Mouse (Mus musculus) forebrain, embryonic 11.5 days (tissue): Measurements from ENCODE around the gene Foxp1. TPM values are rescaled to one million over a fixed set of nuclear protein-coding genes. Genes with fewer than 3 reads are reported as not detected.

ENCODE experiments used
- ATAC-seq: fragments of 200-750 bp; cut with Nextera tagmentation; replicated peaks from 2 replicates; pipeline ENCODE4 v1.8.0; 2017; ENCODE audit warnings: moderate TSS enrichment; ENCODE audit not compliant: low FRiP score
- DNase-seq: peaks from one replicate; pipeline ENCODE4 v3.0.0-alpha.2; 2017; ENCODE audit warnings: low spot score
- H3K27ac ChIP-seq: fragments of 300-500 bp; sonication (generic); 2 replicates; pipeline ENCODE4 v1.5.1; 2014; ENCODE audit warnings: low read depth, low read length
- H3K27me3 ChIP-seq: fragments of 300-500 bp; sonication (generic); 2 replicates; pipeline ENCODE4 v1.6.1; 2014; ENCODE audit warnings: mild to moderate bottlenecking, low read length, mixed read lengths; ENCODE audit not compliant: control insufficient read depth, insufficient read depth
- H3K36me3 ChIP-seq: fragments of 300-500 bp; sonication (generic); 2 replicates; pipeline ENCODE4 v1.6.1; 2014; ENCODE audit warnings: mild to moderate bottlenecking, low read length, moderate library complexity, mixed read lengths; ENCODE audit not compliant: control insufficient read depth, insufficient read depth
- H3K4me1 ChIP-seq: fragments of 300-500 bp; sonication (generic); replicated peaks from 2 replicates; pipeline ENCODE4 v1.6.1; 2014; ENCODE audit warnings: low read length, mixed read lengths; ENCODE audit not compliant: control insufficient read depth, insufficient read depth
- H3K4me2 ChIP-seq: fragments of 300-500 bp; sonication (generic); 2 replicates; pipeline ENCODE4 v1.6.1; 2014; ENCODE audit warnings: low read depth, mild to moderate bottlenecking, low read length, moderate library complexity, mixed read lengths; ENCODE audit not compliant: severe bottlenecking
- H3K4me3 ChIP-seq: fragments of 300-500 bp; sonication (generic); 2 replicates; pipeline ENCODE4 v1.5.1; 2014; ENCODE audit warnings: low read depth, low read length
- H3K9ac ChIP-seq: fragments of 300-500 bp; sonication (generic); 2 replicates; pipeline ENCODE4 v1.6.1; 2014; ENCODE audit warnings: low read length
- H3K9me3 ChIP-seq: fragments of 300-500 bp; sonication (generic); 2 replicates; pipeline ENCODE4 v1.6.1; 2016; ENCODE audit warnings: low read length, mixed read lengths; ENCODE audit not compliant: control insufficient read depth
- WGBS: fragments of 180-500 bp; shearing (Covaris S2); extraction: QIAGEN DNeasy Blood & Tissue Kit; methylation state at CpG from one replicate; pipeline ENCODE4 v1.1.7; 2014; 5-methylcytosine and 5-hydroxymethylcytosine counted together
- polyA plus RNA-seq: library from polyadenylated mRNA; unstranded; fragments of >200 nt; fragmentation: Nextera tagmentation; extraction: Ambion mirVana; gene quantifications from 2 replicates; pipeline ENCODE4 v1.2.1, GENCODE M21; 2014

Gene Foxp1
- polyA plus RNA-seq, 1 experiment from 2014 or later, result 91.5 TPM

GRCm38 (mm10) chr6:99523679-99524370, 1.3 kb upstream of the Foxp1 start:
- H3K4me1 ChIP-seq, result peaks cover 5% of the 10 kb centered on the region; the same call in 1 of the 2 replicates
- DNase-seq, result no peak
- H3K4me2 ChIP-seq, result peak overlapping the region; percentile 67
- H3K9me3 ChIP-seq, result peaks cover 4% of the 10 kb centered on the region; the same call in 1 of the 2 replicates
- peak overlapping the region; percentile 98 for H3K9ac ChIP-seq
- no peaks in the 10 kb centered on the region for H3K27me3 ChIP-seq
- no peak for ATAC-seq
- peak overlapping the region; percentile 98 for H3K27ac ChIP-seq
- WGBS, result 28% methylated on average over 10 of the region's 10 CpGs
- no peaks in the 10 kb centered on the region; the same call in 1 of the 2 replicates for H3K36me3 ChIP-seq
- peak overlapping the region; percentile 86 for H3K4me3 ChIP-seq

- Histone ChIP-seq H3K27me3 (no peaks in the 10 kb centered on the region), H3K4me3 (peak overlapping the region; percentile 86), H3K36me3 (no peaks in the 10 kb centered on the region; the same call in 1 of the 2 replicates), H3K27ac (peak overlapping the region; percentile 98), H3K9me3 (peaks cover 4% of the 10 kb centered on the region; the same call in 1 of the 2 replicates), H3K4me2 (peak overlapping the region; percentile 67), H3K9ac (peak overlapping the region; percentile 98), H3K4me1 (peaks cover 5% of the 10 kb centered on the region; the same call in 1 of the 2 replicates)
- DNase-seq (peak; percentile 78), ATAC-seq (peak; percentile 42)
- under 1% methylated on average over 22 of the region's 22 CpGs for WGBS
Observed at GRCm38 (mm10) chr6:99523109-99523632, 650 bp upstream of the Foxp1 start.

DNA sequence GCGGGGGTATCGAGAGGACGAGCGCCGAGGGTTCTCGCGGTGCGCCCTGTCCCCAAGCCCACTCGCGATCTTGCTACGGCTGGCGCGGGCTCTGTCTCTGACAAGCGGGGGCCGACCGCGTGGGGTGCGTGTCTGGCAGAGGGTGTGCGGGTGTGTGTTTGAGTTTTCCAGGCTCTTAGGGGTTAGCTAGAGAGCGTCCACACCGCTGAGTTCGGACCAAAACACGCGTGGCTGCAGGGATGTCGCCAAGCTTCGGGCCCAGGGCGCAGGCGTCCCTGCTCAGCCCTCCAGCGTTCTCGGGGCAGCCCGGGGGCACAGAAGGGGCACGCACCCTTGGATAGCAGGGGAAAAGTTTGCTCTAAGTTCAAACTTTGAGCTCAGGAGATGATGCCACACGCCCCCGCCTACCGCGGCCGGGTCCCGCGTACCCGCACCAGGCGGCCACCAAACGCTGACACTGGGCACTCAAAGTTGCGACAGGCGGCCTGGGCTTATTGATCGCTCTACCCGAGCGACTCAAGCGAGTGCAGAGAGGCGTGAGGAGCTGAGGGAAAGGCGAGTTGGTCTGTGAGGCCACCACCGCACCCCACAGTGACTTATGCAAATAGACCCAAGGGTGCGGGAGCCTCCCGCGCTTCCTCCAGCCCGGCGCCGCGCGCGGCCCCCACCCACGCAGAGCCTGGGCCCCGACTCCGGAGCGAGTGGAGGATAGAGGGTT, 721 bp downstream of the Foxp1 start:
- H3K4me2 ChIP-seq, result peak overlapping the region; percentile 67
- peaks cover 5% of the 10 kb centered on the region; the same call in 1 of the 2 replicates for H3K4me1 ChIP-seq
- no peaks in the 10 kb centered on the region; the same call in 1 of the 2 replicates for H3K9me3 ChIP-seq
- H3K27ac ChIP-seq, result peak overlapping the region; percentile 98
- peak overlapping the region; percentile 86 for H3K4me3 ChIP-seq
- peak overlapping the region; percentile 98 for H3K9ac ChIP-seq
- ATAC-seq (peak; percentile 45), DNase-seq (peak; percentile 80)
- no peaks in the 10 kb centered on the region for H3K27me3 ChIP-seq
- WGBS, result under 1% methylated on average over 64 of the region's 64 CpGs
- H3K36me3 ChIP-seq, result no peaks in the 10 kb centered on the region; the same call in 1 of the 2 replicates

DNA sequence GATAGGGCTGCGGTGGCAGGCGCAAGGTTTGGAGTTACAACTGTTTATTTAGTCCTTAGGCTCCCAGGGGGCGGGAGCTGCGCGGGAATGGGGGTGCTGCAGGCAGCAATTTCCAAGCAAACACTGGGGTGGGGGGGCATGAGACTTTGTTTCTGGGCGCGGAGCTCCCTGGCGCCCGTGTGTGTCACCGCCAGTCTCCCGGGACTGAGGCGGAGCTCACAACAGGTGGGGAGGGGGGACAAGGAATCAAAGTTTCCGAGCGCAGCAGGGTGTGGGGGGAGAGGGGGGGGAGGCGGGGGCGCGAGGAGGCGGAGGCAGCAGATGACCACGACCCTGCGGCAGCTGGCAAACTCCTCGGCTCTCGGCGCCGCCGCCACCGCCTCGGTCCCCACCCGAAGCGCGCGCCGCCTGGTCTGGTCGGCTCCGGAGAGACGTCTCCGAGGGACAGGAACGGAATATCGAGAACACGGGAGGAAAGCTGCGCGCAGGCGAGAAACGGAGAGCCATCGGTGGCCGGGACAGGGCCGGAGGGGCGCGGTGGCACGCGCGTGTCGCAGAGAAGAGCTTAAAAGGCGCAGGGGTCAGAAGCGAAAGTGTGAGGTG, 1.4 kb downstream of the Foxp1 start:
- Histone ChIP-seq H3K9me3 (no peaks in the 10 kb centered on the region), H3K27me3 (no peaks in the 10 kb centered on the region), H3K9ac (peak overlapping the region; percentile 98), H3K27ac (peak overlapping the region; percentile 98), H3K4me2 (peak overlapping the region; percentile 67), H3K4me3 (peak overlapping the region; percentile 86), H3K36me3 (no peaks in the 10 kb centered on the region; the same call in 1 of the 2 replicates), H3K4me1 (peaks cover 9% of the 10 kb centered on the region; the same call in 1 of the 2 replicates)
- WGBS, result under 1% methylated on average over 53 of the region's 54 CpGs
- ATAC-seq, result peak; percentile 58
- DNase-seq, result peak; percentile 86

- peak; percentile 59 for ATAC-seq
- H3K27me3 ChIP-seq, result no peaks in the 10 kb centered on the region
- H3K9ac ChIP-seq, result peak overlapping the region; percentile 98
- H3K4me2 ChIP-seq, result peak overlapping the region; percentile 67
- H3K27ac ChIP-seq, result peak overlapping the region; percentile 98; the same call in 1 of the 2 replicates
- no peaks in the 10 kb centered on the region for H3K9me3 ChIP-seq
- H3K36me3 ChIP-seq, result no peaks in the 10 kb centered on the region
- H3K4me3 ChIP-seq, result peak overlapping the region; percentile 86
- DNase-seq, result no peak
- peaks cover 12% of the 10 kb centered on the region; the same call in 1 of the 2 replicates for H3K4me1 ChIP-seq
- under 1% methylated on average over 25 of the region's 27 CpGs for WGBS
Observed at GRCm38 (mm10) chr6:99520676-99521037, 1.9 kb downstream of the Foxp1 start.

- peaks cover 12% of the 10 kb centered on the region; the same call in 1 of the 2 replicates for H3K4me1 ChIP-seq
- H3K27me3 ChIP-seq, result no peaks in the 10 kb centered on the region
- H3K9ac ChIP-seq, result peak overlapping the region; percentile 98
- DNase-seq, result peak; percentile 83
- H3K4me2 ChIP-seq, result peak overlapping the region; percentile 67
- no peaks in the 10 kb centered on the region for H3K9me3 ChIP-seq
- WGBS, result 1% methylated on average over 30 of the region's 38 CpGs
- no peak; the same call in 1 of the 2 replicates for ATAC-seq
- no peaks in the 10 kb centered on the region for H3K36me3 ChIP-seq
- H3K4me3 ChIP-seq, result peak overlapping the region; percentile 86
- peak overlapping the region; percentile 28; the same call in 1 of the 2 replicates for H3K27ac ChIP-seq
Observed at GRCm38 (mm10) chr6:99519806-99520675, 2.5 kb downstream of the Foxp1 start.

DNA sequence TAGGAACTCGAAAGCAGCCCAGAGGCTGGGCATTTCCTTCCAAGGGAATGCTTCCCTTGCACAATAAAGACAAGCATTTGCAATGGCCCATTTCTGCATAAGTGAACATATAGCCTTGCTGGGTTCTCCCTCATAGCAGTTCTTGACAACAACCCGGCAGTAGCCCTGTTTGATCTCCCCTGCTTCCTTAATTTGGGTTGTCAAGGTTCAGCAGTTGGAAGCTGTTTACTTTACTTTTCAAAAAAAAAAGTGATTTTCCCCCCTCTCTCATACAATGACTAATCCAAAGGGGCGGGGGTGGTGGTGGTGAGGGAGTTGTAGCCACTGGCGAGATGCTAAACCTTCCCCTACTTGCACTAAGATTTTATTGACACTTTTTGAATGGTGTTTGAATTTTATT, 3.5 kb downstream of the Foxp1 start:
- H3K4me1 ChIP-seq, result peaks cover 12% of the 10 kb centered on the region; the same call in 1 of the 2 replicates
- H3K9ac ChIP-seq, result no peak overlapping the region
- DNase-seq (no peak), ATAC-seq (no peak)
- H3K27me3 ChIP-seq, result no peaks in the 10 kb centered on the region
- H3K4me2 ChIP-seq, result peak overlapping the region; percentile 31; the same call in 1 of the 2 replicates
- no peaks in the 10 kb centered on the region for H3K36me3 ChIP-seq
- WGBS, result 10% methylated on average over 4 of the region's 4 CpGs
- no peaks in the 10 kb centered on the region for H3K9me3 ChIP-seq
- no peak overlapping the region for H3K27ac ChIP-seq
- H3K4me3 ChIP-seq, result no peak overlapping the region
